Mouse (Mus musculus): ENCODE data around the gene Gng12. TPM values are rescaled to one million over a fixed set of nuclear protein-coding genes. Genes with fewer than 3 reads are reported as not detected.
"Not testable (repeated sequence)": the region's sequence is repeated elsewhere in the genome, so short reads cannot be mapped to it uniquely, and the experiment has no call there.

The Gng12 gene
- total RNA-seq, 1 experiment = 14.3 TPM

- in situ Hi-C loops (cut with MboI; ENCODE audit: low sequenced_read_pairs in 2 of 2, unreplicated experiment in 2 of 2) = no loop called here
These were observed 133.2 kb downstream of the Gng12 start for GRCm38 (mm10) chr6:67029312-67029950.

DNA sequence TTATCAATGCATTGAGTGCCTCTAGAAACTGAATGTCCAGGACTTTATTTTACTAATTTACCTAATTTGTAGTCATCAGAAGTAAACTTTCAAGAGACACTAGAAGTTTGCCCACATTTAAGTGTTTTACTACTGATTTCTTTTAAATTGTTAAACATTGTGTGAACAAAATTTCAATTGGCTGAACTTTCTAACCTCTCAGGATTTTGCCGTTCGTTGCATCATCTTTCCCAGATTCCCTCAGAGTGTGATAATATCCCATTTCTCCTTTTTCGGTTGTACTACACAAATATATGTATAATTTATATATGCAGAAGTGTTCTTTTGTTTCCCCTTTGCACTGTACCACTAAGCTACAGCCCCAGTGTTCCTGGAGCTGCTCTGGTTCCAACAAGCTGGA, 133.8 kb downstream of the Gng12 start:
- in situ Hi-C loops (cut with MboI; ENCODE audit: low sequenced_read_pairs in 2 of 2, unreplicated experiment in 2 of 2) = no loop called here
- Histone ChIP-seq H3K4me1 (ENCODE audit: control insufficient read depth in 2 of 2, insufficient read depth in 2 of 2, low read length in 2 of 2, poor library complexity in 1 of 2) (peaks cover 2 to 26% of the 10 kb centered on the region in 2 experiments), H3K4me3 (ENCODE audit: insufficient read depth in 1 of 2, low read depth in 1 of 2, low read length in 2 of 2, poor library complexity in 1 of 2, severe bottlenecking in 1 of 2) (peak overlapping the region in 1 of 2 experiments; percentile 7; a peak in 1 of 4 replicates), H3K36me3 (ENCODE audit: control insufficient read depth, insufficient read depth, low read length, poor library complexity, severe bottlenecking) (peaks cover 6% of the 10 kb centered on the region), H3K9ac (ENCODE audit: insufficient read depth, low read depth, low read length, poor library complexity, severe bottlenecking) (no peak overlapping the region), H3K27ac (ENCODE audit: insufficient read depth, low read depth, low read length, poor library complexity, severe bottlenecking) (peak overlapping the region; percentile 95), H3K9me3 (ENCODE audit: control insufficient read depth, insufficient read depth, low read depth, low read length) (no peaks in the 10 kb centered on the region)
- no peak for DNase-seq (ENCODE audit: low read depth, low spot score)
- 0 out of 2 replicates have a peak, but pooled peaks have one; percentile 16 for TF ChIP-seq CHD2 (IDR thresholded peaks at IDR 0.05; ENCODE audit: low read depth, low read length)
- TF ChIP-seq MAFK (IDR thresholded peaks at IDR 0.05; ENCODE audit: insufficient read depth, low read depth, low read length) = no peak

More at GRCm38 (mm10) chr6:67029312-67029950, 133.2 kb downstream of the Gng12 start:
- Histone ChIP-seq H3K9me3 (ENCODE audit: control insufficient read depth, insufficient read depth, low read depth, low read length) (no peaks in the 10 kb centered on the region), H3K4me3 (ENCODE audit: insufficient read depth in 1 of 2, low read depth in 1 of 2, low read length in 2 of 2, poor library complexity in 1 of 2, severe bottlenecking in 1 of 2) (no peak overlapping the region), H3K36me3 (ENCODE audit: control insufficient read depth, insufficient read depth, low read length, poor library complexity, severe bottlenecking) (peaks cover 2% of the 10 kb centered on the region; the same call in 1 of the 2 replicates), H3K27ac (ENCODE audit: insufficient read depth, low read depth, low read length, poor library complexity, severe bottlenecking) (peak overlapping the region; percentile 95), H3K9ac (ENCODE audit: insufficient read depth, low read depth, low read length, poor library complexity, severe bottlenecking) (peak overlapping the region; percentile 40; the same call in 1 of the 2 replicates), H3K4me1 (ENCODE audit: control insufficient read depth in 2 of 2, insufficient read depth in 2 of 2, low read length in 2 of 2, poor library complexity in 1 of 2) (peaks cover 0 to 26% of the 10 kb centered on the region in 2 experiments; a peak in 3 of 4 replicates)
- no peak for DNase-seq (ENCODE audit: low read depth, low spot score)
- TF ChIP-seq ZC3H11A (IDR thresholded peaks at IDR 0.05; ENCODE audit: borderline replicate concordance, low read depth, low read length) = no peak
- no peak for TF ChIP-seq CHD2 (IDR thresholded peaks at IDR 0.05; ENCODE audit: low read depth, low read length)
- no peak for TF ChIP-seq HCFC1 (IDR thresholded peaks at IDR 0.05; ENCODE audit: borderline replicate concordance, insufficient read depth, low read length)
- TF ChIP-seq MAFK (IDR thresholded peaks at IDR 0.05; ENCODE audit: insufficient read depth, low read depth, low read length) = no peak
- no peak for TF ChIP-seq ZNF384 (IDR thresholded peaks at IDR 0.05; ENCODE audit: low read depth, low read length)

DNA sequence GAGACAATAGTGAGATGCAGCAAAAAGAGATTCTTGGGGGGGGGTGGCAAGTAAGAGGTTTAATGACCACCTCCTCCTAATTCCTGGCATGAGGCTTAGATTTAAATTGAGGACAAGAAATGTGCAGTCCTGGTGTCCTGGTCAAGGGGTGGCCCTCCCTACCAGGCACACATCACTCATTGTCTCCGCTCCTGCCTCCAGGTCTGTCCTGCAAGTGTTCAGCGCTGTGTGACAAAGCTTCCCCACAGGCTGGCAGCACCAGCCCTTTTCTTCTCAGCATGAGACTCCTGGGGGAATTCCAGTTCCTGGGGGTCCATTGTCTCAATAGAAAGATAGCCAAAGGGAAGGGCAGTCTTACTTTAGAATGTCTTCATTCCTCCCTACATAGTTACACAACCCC, 134.2 kb downstream of the Gng12 start:
- in situ Hi-C loops (cut with MboI; ENCODE audit: low sequenced_read_pairs in 2 of 2, unreplicated experiment in 2 of 2) = no loop called here
- peak overlapping the region in 1 of 2 experiments; percentile 7; a peak in 1 of 4 replicates for H3K4me3 ChIP-seq (ENCODE audit: insufficient read depth in 1 of 2, low read depth in 1 of 2, low read length in 2 of 2, poor library complexity in 1 of 2, severe bottlenecking in 1 of 2)

DNA sequence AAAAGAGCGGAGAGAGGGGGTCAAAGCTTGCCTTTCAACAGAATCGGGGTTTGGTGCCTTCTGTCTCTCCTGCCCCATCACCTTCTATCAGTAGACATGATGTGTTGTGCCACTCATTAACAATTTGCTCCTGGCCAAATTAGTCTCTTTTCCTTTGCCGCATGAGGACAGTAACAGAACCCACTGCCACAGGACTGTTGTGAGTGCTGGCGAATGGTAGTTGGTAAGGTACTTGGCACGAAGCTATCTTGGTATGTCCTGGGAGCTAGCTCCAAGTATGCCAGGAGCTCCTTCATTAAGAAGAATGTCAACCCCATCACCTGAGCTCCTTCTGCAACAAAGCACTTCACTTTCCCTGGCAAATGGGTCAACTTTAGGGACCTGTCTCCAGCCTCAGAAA, 134.6 kb downstream of the Gng12 start:
- no peak for DNase-seq (ENCODE audit: low read depth, low spot score)
- peaks cover 13% of the 10 kb centered on the region for H3K36me3 ChIP-seq (ENCODE audit: control insufficient read depth, insufficient read depth, low read length, poor library complexity, severe bottlenecking)
- TF ChIP-seq ZNF384 (IDR thresholded peaks at IDR 0.05; ENCODE audit: low read depth, low read length) (no peak), CHD2 (IDR thresholded peaks at IDR 0.05; ENCODE audit: low read depth, low read length) (no peak), HCFC1 (IDR thresholded peaks at IDR 0.05; ENCODE audit: borderline replicate concordance, insufficient read depth, low read length) (no peak), ZC3H11A (IDR thresholded peaks at IDR 0.05; ENCODE audit: borderline replicate concordance, low read depth, low read length) (no peak), MAFK (IDR thresholded peaks at IDR 0.05; ENCODE audit: insufficient read depth, low read depth, low read length) (no peak)
- peaks cover 2 to 26% of the 10 kb centered on the region in 2 experiments for H3K4me1 ChIP-seq (ENCODE audit: control insufficient read depth in 2 of 2, insufficient read depth in 2 of 2, low read length in 2 of 2, poor library complexity in 1 of 2)
- 0 out of 2 replicates have a peak overlapping the region, but pooled peaks have one; percentile 36 for H3K9ac ChIP-seq (ENCODE audit: insufficient read depth, low read depth, low read length, poor library complexity, severe bottlenecking)
- no peaks in the 10 kb centered on the region for H3K9me3 ChIP-seq (ENCODE audit: control insufficient read depth, insufficient read depth, low read depth, low read length)
- in situ Hi-C loops (cut with MboI; ENCODE audit: low sequenced_read_pairs in 2 of 2, unreplicated experiment in 2 of 2) = no loop called here
- no peak overlapping the region for H3K4me3 ChIP-seq (ENCODE audit: insufficient read depth in 1 of 2, low read depth in 1 of 2, low read length in 2 of 2, poor library complexity in 1 of 2, severe bottlenecking in 1 of 2)
- H3K27ac ChIP-seq (ENCODE audit: insufficient read depth, low read depth, low read length, poor library complexity, severe bottlenecking) = peak overlapping the region; percentile 91

More for the DNA sequence above, 134.2 kb downstream of the Gng12 start:
- DNase-seq (ENCODE audit: low read depth, low spot score) = no peak
- no peaks in the 10 kb centered on the region for H3K9me3 ChIP-seq (ENCODE audit: control insufficient read depth, insufficient read depth, low read depth, low read length)
- TF ChIP-seq MAFK (IDR thresholded peaks at IDR 0.05; ENCODE audit: insufficient read depth, low read depth, low read length) (no peak), CHD2 (IDR thresholded peaks at IDR 0.05; ENCODE audit: low read depth, low read length) (no peak), ZC3H11A (IDR thresholded peaks at IDR 0.05; ENCODE audit: borderline replicate concordance, low read depth, low read length) (no peak), HCFC1 (IDR thresholded peaks at IDR 0.05; ENCODE audit: borderline replicate concordance, insufficient read depth, low read length) (no peak), ZNF384 (IDR thresholded peaks at IDR 0.05; ENCODE audit: low read depth, low read length) (no peak)
- H3K9ac ChIP-seq (ENCODE audit: insufficient read depth, low read depth, low read length, poor library complexity, severe bottlenecking) = no peak overlapping the region
- peaks cover 9% of the 10 kb centered on the region for H3K36me3 ChIP-seq (ENCODE audit: control insufficient read depth, insufficient read depth, low read length, poor library complexity, severe bottlenecking)
- H3K27ac ChIP-seq (ENCODE audit: insufficient read depth, low read depth, low read length, poor library complexity, severe bottlenecking) = peak overlapping the region; percentile 95
- H3K4me1 ChIP-seq (ENCODE audit: control insufficient read depth in 2 of 2, insufficient read depth in 2 of 2, low read length in 2 of 2, poor library complexity in 1 of 2) = peaks cover 2 to 26% of the 10 kb centered on the region in 2 experiments

DNA sequence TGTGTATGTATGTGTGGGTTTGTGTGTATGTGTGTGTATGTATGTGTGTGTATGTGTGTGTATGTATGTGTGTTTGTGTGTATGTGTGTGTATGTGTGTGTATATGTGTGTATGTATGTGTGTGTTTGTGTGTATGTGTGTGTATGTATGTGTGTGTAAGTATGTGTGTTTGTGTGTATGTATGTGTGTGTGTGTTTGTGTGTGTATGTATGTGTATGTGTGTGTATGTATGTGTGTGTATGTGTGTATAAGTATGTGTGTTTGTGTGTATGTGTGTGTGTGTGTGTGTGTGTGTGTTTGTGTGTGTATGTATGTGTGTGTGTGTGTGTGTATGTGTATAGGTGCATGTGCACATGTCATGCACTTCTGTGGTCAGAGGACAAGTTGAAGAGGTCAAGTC, 136.4 kb downstream of the Gng12 start:
- not testable (repeated sequence) for H3K9me3 ChIP-seq (ENCODE audit: control insufficient read depth, insufficient read depth, low read depth, low read length); H3K4me3 ChIP-seq (ENCODE audit: insufficient read depth in 1 of 2, low read depth in 1 of 2, low read length in 2 of 2, poor library complexity in 1 of 2, severe bottlenecking in 1 of 2)
- peaks cover 2 to 22% of the 10 kb centered on the region in 2 experiments for H3K4me1 ChIP-seq (ENCODE audit: control insufficient read depth in 2 of 2, insufficient read depth in 2 of 2, low read length in 2 of 2, poor library complexity in 1 of 2)

More for the DNA sequence above, 136.4 kb downstream of the Gng12 start:
- H3K27ac ChIP-seq (ENCODE audit: insufficient read depth, low read depth, low read length, poor library complexity, severe bottlenecking); DNase-seq (ENCODE audit: low read depth, low spot score); H3K9ac ChIP-seq (ENCODE audit: insufficient read depth, low read depth, low read length, poor library complexity, severe bottlenecking); in situ Hi-C loops (cut with MboI; ENCODE audit: low sequenced_read_pairs in 2 of 2, unreplicated experiment in 2 of 2): not testable (repeated sequence)
- H3K36me3 ChIP-seq (ENCODE audit: control insufficient read depth, insufficient read depth, low read length, poor library complexity, severe bottlenecking) = peaks cover 21% of the 10 kb centered on the region

Measured in ES-E14 (cell line).